In genomic region chr8:87686026-87686425, GRCm38 (mm10) we compare ENCODE assay signal across 20 mouse cellular contexts.
DNase-seq lines count a peak whose midpoint lies in the region; ATAC-seq and TF ChIP-seq lines count a peak whose summit lies in the region.
"Had no signal": no experiment of that assay in that cellular context is flagged by ENCODE, and none has a peak within 500 bp of the region (broad histone marks: within the 10 kb centered on the region; RNA-seq: fewer than 3 reads in every experiment).

No protein-coding gene starts in this region.

- H3K9ac ChIP-seq in forebrain, embryonic 16.5 days (replicated peaks; ENCODE audit: low read depth, low read length), result no peak overlapping the region
- no peak overlapping the region; the same call in 1 of the 2 replicates for H3K9ac ChIP-seq in neural tube, embryonic 13.5 days
- no peak overlapping the region; the same call in 1 of the 2 replicates for H3K9ac ChIP-seq in hindbrain, postnatal 0 days (replicated peaks; ENCODE audit: low read length)
- H3K9ac ChIP-seq: heart, embryonic 15.5 days; liver, postnatal 0 days; neural tube, embryonic 12.5 days had no signal

- DNase-seq in forebrain, embryonic 10.5 days (ENCODE audit: extremely low spot score, low spot score), result no peak
- DNase-seq in neural tube, embryonic 10.5 days (ENCODE audit: extremely low spot score, low spot score), result no peak
- peak; percentile 44 for DNase-seq in hindbrain, postnatal 0 days (ENCODE audit: low spot score)
- no peak for DNase-seq in right cerebral cortex, postnatal 14 days
- DNase-seq in right cerebral cortex, postnatal 25 days, result no peak
- no peak for DNase-seq in kidney, postnatal 4 days
- DNase-seq: adrenal gland, postnatal 25 days; kidney, adult 8-10 months; kidney, postnatal 36 days; liver; liver, postnatal 0 days; thymus, postnatal 14 days had no signal

- H3K4me3 ChIP-seq in forebrain, embryonic 10.5 days, result no peak overlapping the region
- no peak overlapping the region for H3K4me3 ChIP-seq in forebrain, embryonic 16.5 days (replicated peaks; ENCODE audit: low read length)
- no peak overlapping the region for H3K4me3 ChIP-seq in neural tube, embryonic 13.5 days
- no peak overlapping the region for H3K4me3 ChIP-seq in hindbrain, postnatal 0 days (ENCODE audit: low read length)
- H3K4me3 ChIP-seq: erythroblast, embryonic 14.5 days; heart, embryonic 15.5 days; neural tube, embryonic 12.5 days had no signal

- H3K4me1 ChIP-seq in forebrain, embryonic 10.5 days, result peaks cover 64% of the 10 kb centered on the region
- H3K4me1 ChIP-seq in forebrain, embryonic 16.5 days (replicated peaks; ENCODE audit: control insufficient read depth, insufficient read depth, low read length), result peaks cover 61% of the 10 kb centered on the region
- peaks cover 88% of the 10 kb centered on the region for H3K4me1 ChIP-seq in neural tube, embryonic 13.5 days (replicated peaks)
- H3K4me1 ChIP-seq in hindbrain, postnatal 0 days (ENCODE audit: insufficient read depth, low read length), result peaks cover 59% of the 10 kb centered on the region

- no peaks in the 10 kb centered on the region for H3K9me3 ChIP-seq in forebrain, embryonic 10.5 days
- H3K9me3 ChIP-seq in forebrain, embryonic 16.5 days (ENCODE audit: control insufficient read depth, low read length), result no peaks in the 10 kb centered on the region
- H3K9me3 ChIP-seq in neural tube, embryonic 13.5 days, result no peaks in the 10 kb centered on the region
- H3K9me3 ChIP-seq in hindbrain, postnatal 0 days (ENCODE audit: low read length), result no peaks in the 10 kb centered on the region
- H3K9me3 ChIP-seq: heart, embryonic 15.5 days; neural tube, embryonic 12.5 days had no signal

- H3K4me2 ChIP-seq in forebrain, embryonic 16.5 days (ENCODE audit: low read length), result no peak overlapping the region
- H3K4me2 ChIP-seq in neural tube, embryonic 13.5 days, result no peak overlapping the region
- H3K4me2 ChIP-seq in hindbrain, postnatal 0 days (ENCODE audit: low read depth, low read length), result no peak overlapping the region
- H3K4me2 ChIP-seq: heart, embryonic 15.5 days; neural tube, embryonic 12.5 days had no signal

- ATAC-seq in forebrain, embryonic 16.5 days, result no peak
- ATAC-seq in neural tube, embryonic 13.5 days (ENCODE audit: low read depth), result no peak
- ATAC-seq in hindbrain, postnatal 0 days, result no peak
- ATAC-seq: activated CD4-positive, CD25-positive, alpha-beta regulatory T cell, adult 4 months; liver, postnatal 0 days; Patski had no signal

- 83% methylated on average over 3 of the region's 3 CpGs for WGBS in forebrain, embryonic 10.5 days
- WGBS in forebrain, embryonic 16.5 days, result 60% methylated on average over 3 of the region's 3 CpGs
- WGBS in neural tube, embryonic 13.5 days, result 59% methylated on average over 3 of the region's 3 CpGs
- 40% methylated on average over 3 of the region's 3 CpGs for WGBS in hindbrain, postnatal 0 days

- peak overlapping the region; percentile 26; the same call in 1 of the 2 replicates for H3K27ac ChIP-seq in forebrain, embryonic 10.5 days
- H3K27ac ChIP-seq in forebrain, embryonic 16.5 days (ENCODE audit: low read length), result no peak overlapping the region; the same call in 1 of the 2 replicates
- peak overlapping the region; percentile 95 for H3K27ac ChIP-seq in neural tube, embryonic 13.5 days (replicated peaks)
- peak overlapping the region; percentile 56; the same call in 1 of the 2 replicates for H3K27ac ChIP-seq in hindbrain, postnatal 0 days
- H3K27ac ChIP-seq: heart, embryonic 15.5 days; neural tube, embryonic 12.5 days; stomach, postnatal 0 days had no signal

- H3K27me3 ChIP-seq in forebrain, embryonic 10.5 days (ENCODE audit: poor library complexity, severe bottlenecking), result no peaks in the 10 kb centered on the region
- H3K27me3 ChIP-seq in forebrain, embryonic 16.5 days (replicated peaks; ENCODE audit: control insufficient read depth, insufficient read depth, low read length), result no peaks in the 10 kb centered on the region; the same call in 1 of the 2 replicates
- no peaks in the 10 kb centered on the region for H3K27me3 ChIP-seq in neural tube, embryonic 13.5 days
- H3K27me3 ChIP-seq in hindbrain, postnatal 0 days (ENCODE audit: insufficient read depth, low read length), result no peaks in the 10 kb centered on the region
- H3K27me3 ChIP-seq: neural tube, embryonic 12.5 days had no signal

- peaks cover 68% of the 10 kb centered on the region for H3K36me3 ChIP-seq in forebrain, embryonic 10.5 days (replicated peaks)
- no peaks in the 10 kb centered on the region for H3K36me3 ChIP-seq in forebrain, embryonic 16.5 days (ENCODE audit: control insufficient read depth, insufficient read depth)
- H3K36me3 ChIP-seq in neural tube, embryonic 13.5 days, result 0 out of 2 replicates have a peak, but pooled peaks cover under 1% of the 10 kb centered on the region
- H3K36me3 ChIP-seq in hindbrain, postnatal 0 days (ENCODE audit: insufficient read depth, low read length), result no peaks in the 10 kb centered on the region; the same call in 1 of the 2 replicates
- H3K36me3 ChIP-seq: heart, embryonic 15.5 days had no signal

- TF ChIP-seq CTCF in hindbrain, postnatal 0 days (IDR thresholded peaks at IDR 0.05; ENCODE audit: low read depth), result no peak
